Mouse (Mus musculus) lung, adult 2 months (tissue): ENCODE results near the gene Dclre1a. TPM values are rescaled to one million over a fixed set of nuclear protein-coding genes. Genes with fewer than 3 reads are reported as not detected.

Experiments used
- DNase-seq: peaks from one replicate; pipeline ENCODE4 v3.0.0; 2022
- H3K4me1 ChIP-seq: fragments of 200-500 bp; 2 replicates; pipeline ENCODE4 v1.6.1; 2011; ENCODE audit warnings: low read length; ENCODE audit not compliant: control insufficient read depth, insufficient read depth
- H3K4me3 ChIP-seq: fragments of 200-500 bp; replicated peaks from 2 replicates; pipeline ENCODE3; 2011; ENCODE audit warnings: low read depth, mild to moderate bottlenecking, control low read depth, low read length; ENCODE audit errors: extremely low read depth
- CTCF ChIP-seq: fragments of 200-500 bp; IDR thresholded peaks from 2 replicates; pipeline ENCODE4 v1.5.1; 2011; ENCODE audit warnings: mild to moderate bottlenecking, low read length, control low read depth; ENCODE audit not compliant: insufficient read depth
- POLR2A ChIP-seq: fragments of 200-500 bp; IDR thresholded peaks from 2 replicates; pipeline ENCODE4 v1.6.1; 2011; ENCODE audit warnings: low read depth, mild to moderate bottlenecking, control low read depth, low read length, borderline replicate concordance; ENCODE audit errors: extremely low read depth
- WGBS: fragments of 180-500 bp; shearing (Covaris S2); methylation state at CpG from one replicate; pipeline ENCODE4 v1.1.7; 2018; 5-methylcytosine and 5-hydroxymethylcytosine counted together
- polyA plus RNA-seq: library from polyadenylated mRNA; depleted of rRNA; stranded (reverse); fragments of >200 nt; gene quantifications from 2 replicates; pipeline ENCODE4 v1.2.3, GENCODE M21; 2012; rRNA removed

The Dclre1a gene
- 5.1 and 6.3 TPM in 2 replicates for polyA plus RNA-seq

DNA sequence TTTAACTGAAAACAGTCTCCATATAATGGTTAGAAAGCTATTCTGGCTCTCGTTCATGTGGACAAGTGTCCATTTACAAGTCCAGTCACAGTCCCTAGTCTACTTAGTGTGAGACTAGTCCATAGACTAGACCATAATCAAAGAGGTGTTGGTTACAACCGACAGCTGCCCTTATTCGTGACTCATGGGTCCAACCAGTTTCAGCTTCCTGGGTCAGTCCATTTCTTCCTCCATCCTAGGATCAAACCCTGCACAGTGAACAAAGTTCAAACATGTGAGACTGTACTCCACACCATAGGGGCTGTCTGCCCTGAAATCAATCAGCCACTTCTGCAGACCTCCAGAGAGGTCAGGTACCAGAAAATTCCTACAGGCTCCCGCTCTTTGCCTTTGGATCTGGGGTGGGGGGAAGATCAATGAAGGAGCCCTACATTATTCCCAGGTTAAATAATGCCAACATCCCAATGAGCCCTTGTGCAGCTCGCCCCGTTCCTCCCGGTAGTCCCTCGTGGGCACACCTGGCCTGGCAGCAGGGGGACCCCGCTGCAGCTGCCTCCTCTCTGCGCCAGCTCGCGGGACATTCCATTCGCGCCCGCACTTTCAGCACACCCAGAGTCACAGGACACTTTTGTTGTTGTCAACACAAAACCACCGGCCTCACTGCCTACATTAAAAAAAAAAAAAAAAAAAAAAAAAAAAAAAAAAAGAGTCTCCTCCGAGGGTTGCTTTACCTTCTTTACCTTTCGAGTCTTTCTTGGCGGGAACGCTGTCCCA lies at the start of gene Dclre1a:
Gene Dclre1a (minus strand): TSS at position 767 of the 774 bp plus-strand sequence.
- H3K4me3 ChIP-seq: peak within 1 kb of the TSS; percentile 98
- H3K4me1 ChIP-seq: peaks cover 10% of the 10 kb centered on the region
- DNase-seq: peak; percentile 77
- TF ChIP-seq CTCF (no peak), POLR2A (peak; percentile 32; the same call in 1 of the 2 replicates)
- WGBS: 4% methylated on average over 20 of the region's 20 CpGs

DNA sequence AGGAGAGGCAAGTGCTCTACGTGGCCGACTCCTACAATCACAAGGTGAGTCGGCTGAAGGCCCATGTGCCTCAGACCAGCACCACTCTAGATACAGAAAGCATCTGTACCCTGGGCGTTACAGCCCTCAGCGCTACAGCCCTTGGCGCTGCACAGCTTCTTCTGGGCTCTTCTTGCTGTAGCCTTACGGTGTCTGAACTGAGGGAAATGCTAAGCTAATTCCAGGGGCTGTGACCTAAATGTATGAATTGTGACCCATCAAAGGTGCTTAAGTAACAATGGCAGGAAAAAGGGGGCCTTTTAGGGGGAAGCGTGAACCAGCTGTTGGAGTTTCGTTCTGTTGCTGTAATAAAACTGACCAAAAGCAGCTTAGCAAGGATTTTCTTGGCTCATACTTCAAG lies 44.5 kb upstream of the Dclre1a start:
- DNase-seq: no peak
- TF ChIP-seq CTCF (no peak), POLR2A (no peak)
- Histone ChIP-seq H3K4me3 (no peak overlapping the region), H3K4me1 (peaks cover 18% of the 10 kb centered on the region)
- WGBS: 81% methylated on average over 9 of the region's 9 CpGs

DNA sequence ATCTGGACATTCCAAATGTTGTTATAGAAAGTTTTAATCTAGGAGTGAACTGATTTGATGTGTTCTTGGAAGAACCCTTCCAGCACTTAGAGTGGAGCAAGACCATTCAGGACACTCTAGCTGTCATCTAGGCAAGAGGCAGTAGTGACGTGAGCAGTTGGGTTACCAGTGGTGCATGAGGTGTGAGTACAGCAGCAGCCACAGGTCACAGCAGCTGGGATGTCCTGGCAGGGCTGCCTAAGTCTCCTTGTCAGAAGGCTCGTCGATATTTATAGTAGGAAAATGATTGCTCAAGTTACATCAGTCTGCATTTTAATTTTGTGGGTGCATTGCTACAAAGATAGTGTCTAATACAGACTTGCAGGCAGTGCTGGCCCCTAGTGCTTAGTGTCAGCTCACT lies 42.2 kb upstream of the Dclre1a start:
- Histone ChIP-seq H3K4me1 (peaks cover 20% of the 10 kb centered on the region; the same call in 1 of the 2 replicates), H3K4me3 (no peak overlapping the region)
- WGBS: 79% methylated on average over 3 of the region's 3 CpGs
- no peak for TF ChIP-seq POLR2A
- no peak for TF ChIP-seq CTCF
- DNase-seq: no peak

DNA sequence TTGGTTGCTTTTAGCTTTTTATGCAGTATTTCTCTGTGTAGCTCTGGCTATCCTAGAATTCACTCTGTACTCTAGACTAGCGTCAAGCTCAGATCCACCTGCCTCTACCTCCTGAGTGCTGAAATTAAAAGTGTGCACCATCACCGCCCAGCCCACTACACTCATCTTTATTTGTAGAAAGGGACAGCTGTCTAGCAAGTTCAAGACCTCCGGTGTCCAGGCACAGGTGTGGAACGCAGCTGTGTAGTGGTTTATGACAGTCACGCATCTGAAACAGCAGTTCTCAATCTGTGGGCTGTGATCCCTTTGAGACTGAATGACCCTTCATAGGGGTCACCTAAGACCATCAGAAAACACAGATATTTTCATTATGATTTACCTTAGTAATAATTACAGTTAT lies 41.4 kb upstream of the Dclre1a start:
- WGBS: 94% methylated on average over 5 of the region's 5 CpGs

DNA sequence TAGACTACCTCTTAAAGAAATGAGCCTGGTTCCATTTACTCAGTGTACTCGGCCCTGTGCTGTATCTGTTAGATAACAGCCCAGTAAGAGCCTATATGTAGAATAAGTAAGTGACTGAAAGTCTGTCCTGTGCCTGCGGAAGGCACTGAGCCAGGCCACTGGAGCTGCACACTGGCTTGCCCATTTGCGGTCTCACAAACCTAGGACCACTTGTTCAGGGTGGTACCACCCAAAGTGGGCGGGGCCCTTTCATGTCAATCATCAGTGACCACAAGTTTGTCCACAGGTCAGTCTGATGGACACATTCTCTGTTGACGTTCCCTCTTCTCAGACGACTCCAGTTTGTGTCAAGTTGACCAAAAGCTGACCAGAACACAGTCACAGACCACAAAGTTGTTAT lies 41.0 kb upstream of the Dclre1a start:
- H3K4me1 ChIP-seq: peaks cover 17% of the 10 kb centered on the region
- no peak for DNase-seq
- 71% methylated on average over 6 of the region's 6 CpGs for WGBS
- no peak for TF ChIP-seq CTCF
- TF ChIP-seq POLR2A: no peak
- H3K4me3 ChIP-seq: no peak overlapping the region

More for the DNA sequence above, 41.4 kb upstream of the Dclre1a start:
- H3K4me3 ChIP-seq: no peak overlapping the region
- DNase-seq: no peak
- TF ChIP-seq POLR2A (no peak), CTCF (no peak)
- H3K4me1 ChIP-seq: peaks cover 17% of the 10 kb centered on the region

DNA sequence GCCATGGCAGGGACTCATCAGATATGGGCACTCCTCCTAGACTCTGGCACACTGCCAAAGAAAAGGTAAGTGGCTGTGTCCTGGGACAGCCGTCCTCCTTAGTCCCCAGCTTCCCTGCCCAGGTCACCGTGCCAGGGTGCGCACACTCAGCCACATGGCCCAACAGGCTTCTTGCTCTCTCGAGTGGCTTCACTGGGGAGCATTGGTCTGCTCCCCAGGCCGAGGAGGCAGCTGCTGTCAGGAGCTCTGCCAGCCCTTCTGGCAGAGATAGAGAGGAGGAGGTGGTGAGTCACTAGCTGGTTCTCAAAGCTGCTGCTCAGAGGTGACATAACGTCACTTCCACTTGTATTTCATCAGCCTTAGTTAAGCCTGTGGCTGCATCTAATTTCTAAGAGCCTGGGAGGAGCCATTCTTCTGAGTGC lies 40.2 kb upstream of the Dclre1a start:
- 29% methylated on average over 6 of the region's 6 CpGs for WGBS
- TF ChIP-seq POLR2A (no peak), CTCF (no peak)
- no peak overlapping the region for H3K4me3 ChIP-seq
- peaks cover 21% of the 10 kb centered on the region for H3K4me1 ChIP-seq
- DNase-seq: peak; percentile 66

DNA sequence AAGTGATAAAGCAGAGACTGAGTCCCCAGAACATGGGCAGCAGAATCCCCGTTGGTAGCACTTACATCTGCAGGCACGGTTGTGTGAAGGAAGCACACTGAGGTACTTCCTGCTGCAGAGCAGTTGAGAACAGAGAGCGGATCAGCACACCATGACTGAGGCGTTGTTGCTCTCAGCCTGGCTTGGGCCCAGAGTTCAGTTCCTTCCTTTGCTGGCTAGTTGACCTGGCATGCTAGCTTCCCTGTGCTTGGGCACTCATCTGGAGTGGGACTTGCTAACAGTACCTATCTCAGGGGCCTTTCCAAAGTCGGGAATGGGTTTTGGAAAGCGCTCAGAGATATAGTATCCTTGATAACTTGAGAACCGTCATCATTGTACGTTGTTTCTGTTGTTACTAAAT lies 38.3 kb upstream of the Dclre1a start:
- H3K4me1 ChIP-seq: peaks cover 18% of the 10 kb centered on the region
- H3K4me3 ChIP-seq: no peak overlapping the region
- WGBS: 58% methylated on average over 8 of the region's 8 CpGs
- TF ChIP-seq CTCF: no peak
- TF ChIP-seq POLR2A: peak; percentile 6; the same call in 1 of the 2 replicates
- no peak for DNase-seq

DNA sequence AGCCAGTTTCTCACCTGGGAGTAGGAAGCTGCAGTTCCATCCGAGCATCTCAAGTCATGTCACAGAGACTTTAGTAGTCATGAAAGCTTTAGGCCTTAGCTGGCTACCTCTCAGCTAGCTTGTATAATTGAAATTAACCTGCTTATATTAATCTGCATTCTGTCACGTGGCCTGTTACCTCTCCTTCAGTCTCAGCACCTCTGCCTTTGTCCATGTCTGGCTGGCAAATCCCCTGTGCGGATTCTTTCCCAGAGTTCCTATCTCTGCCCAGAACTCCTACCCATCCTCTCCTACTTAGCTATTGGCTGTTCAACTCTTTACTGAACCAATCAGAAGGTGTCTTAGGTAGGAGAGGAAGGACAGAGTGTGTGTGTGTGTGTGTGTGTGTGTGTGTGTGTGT lies 36.3 kb upstream of the Dclre1a start:
- 75% methylated on average over 3 of the region's 3 CpGs for WGBS
- DNase-seq: no peak
- Histone ChIP-seq H3K4me3 (no peak overlapping the region), H3K4me1 (peaks cover 18% of the 10 kb centered on the region)
- TF ChIP-seq CTCF (no peak), POLR2A (no peak)

DNA sequence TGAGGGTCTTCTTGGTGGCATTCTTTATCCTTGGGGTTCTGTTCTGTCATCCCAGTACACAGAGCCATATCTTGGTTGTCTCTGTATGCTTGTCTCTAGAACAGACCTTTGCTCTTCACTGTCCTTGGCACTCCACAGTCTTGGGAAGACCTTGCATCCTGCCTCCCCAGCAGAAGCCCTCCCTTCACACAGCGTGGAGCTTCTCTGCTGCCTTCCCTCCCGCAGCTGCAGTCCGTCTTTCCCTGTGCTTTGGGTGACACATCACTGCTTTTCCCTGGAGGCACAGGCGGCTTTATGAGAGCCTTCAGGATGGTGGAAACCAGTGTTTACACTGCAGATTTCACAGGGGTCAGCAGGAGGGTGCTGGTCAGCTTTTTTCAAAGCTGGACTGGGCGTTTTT lies 35.8 kb upstream of the Dclre1a start:
- DNase-seq: no peak

DNA sequence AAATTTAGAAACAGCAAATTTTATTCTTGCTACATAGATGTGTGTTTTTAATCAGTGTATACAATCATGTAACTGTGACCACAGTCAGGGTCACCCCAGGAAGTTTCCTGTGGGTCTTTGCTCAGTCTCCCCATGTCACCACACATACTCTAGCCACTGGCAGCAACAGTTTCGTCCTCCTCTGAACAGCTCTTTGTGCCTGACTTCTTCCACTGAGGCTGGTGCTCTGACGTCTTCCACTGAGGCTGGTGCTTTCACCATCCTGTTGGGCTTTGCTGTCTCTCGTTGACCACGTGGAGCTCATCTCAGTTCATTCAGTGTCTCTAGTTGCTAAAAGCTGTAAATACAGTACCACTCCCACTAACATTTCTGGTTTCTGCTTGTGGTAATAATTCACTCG lies 34.0 kb upstream of the Dclre1a start:
- no peak overlapping the region for H3K4me3 ChIP-seq
- 81% methylated on average over 5 of the region's 5 CpGs for WGBS
- H3K4me1 ChIP-seq: peaks cover 9% of the 10 kb centered on the region
- no peak for DNase-seq
- TF ChIP-seq CTCF (no peak), POLR2A (no peak)

More for the DNA sequence above, 35.8 kb upstream of the Dclre1a start:
- 50% methylated on average over 5 of the region's 5 CpGs for WGBS
- Histone ChIP-seq H3K4me3 (peak overlapping the region; percentile 29), H3K4me1 (peaks cover 17% of the 10 kb centered on the region)
- TF ChIP-seq POLR2A (peak; percentile 42; the same call in 1 of the 2 replicates), CTCF (no peak)

DNA sequence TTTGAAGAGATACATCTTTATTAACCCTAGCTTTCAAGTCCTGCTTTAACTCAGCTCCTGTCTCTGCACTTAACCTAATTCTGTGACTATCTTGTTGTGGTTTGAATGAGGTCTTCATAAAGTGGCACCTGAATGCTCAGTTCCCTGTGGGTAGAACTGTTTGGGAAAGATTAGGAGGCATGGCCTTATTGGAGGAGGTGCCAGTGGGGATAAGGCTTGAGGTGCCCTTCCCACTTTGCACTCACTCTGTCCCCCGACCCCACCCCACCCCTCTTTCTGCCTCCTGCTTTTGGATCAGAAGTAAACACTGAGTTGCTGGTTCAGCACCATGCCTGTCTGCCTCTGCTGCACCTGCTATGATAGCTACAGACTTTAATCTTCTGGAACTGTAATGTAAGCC lies 29.8 kb upstream of the Dclre1a start:
- DNase-seq: no peak
- TF ChIP-seq POLR2A (no peak), CTCF (no peak)
- Histone ChIP-seq H3K4me3 (no peak overlapping the region), H3K4me1 (no peaks in the 10 kb centered on the region)
- 88% methylated on average over 1 of the region's 1 CpGs for WGBS
